Mouse (Mus musculus) testis, adult 2 months (tissue): ENCODE data around the gene Scnm1.

Experiments used
- CTCF ChIP-seq: fragments of 200-500 bp; IDR thresholded peaks from 2 replicates; pipeline ENCODE4 v1.5.1; 2012; ENCODE audit warnings: low read depth, mild to moderate bottlenecking, inconsistent platforms, low read length, moderate library complexity; ENCODE audit not compliant: control insufficient read depth, insufficient read depth, insufficient replicate concordance
- POLR2A ChIP-seq: fragments of 200-500 bp; IDR thresholded peaks from 2 replicates; pipeline ENCODE4 v1.6.1; 2012; ENCODE audit warnings: low read depth, mild to moderate bottlenecking, inconsistent platforms, low read length, moderate library complexity; ENCODE audit not compliant: control insufficient read depth

GRCm38 (mm10) chr3:95159511-95159986 lies 25.7 kb upstream of the Scnm1 start:
- TF ChIP-seq POLR2A: no peak
- no peak for TF ChIP-seq CTCF
